Mouse (Mus musculus) adrenal gland, postnatal 14 days (tissue): ENCODE data around the gene Mrpl34. TPM values are rescaled to one million over a fixed set of nuclear protein-coding genes. Genes with fewer than 3 reads are reported as not detected.

Source experiments
- DNase-seq: peaks from one replicate; pipeline ENCODE4 v3.0.0; 2021; ENCODE audit warnings: mixed read lengths
- total RNA-seq: library from RNA; stranded (reverse); gene quantifications from 2 replicates; pipeline ENCODE4 v1.2.3, GENCODE M21; 2021

The Mrpl34 gene
- total RNA-seq, 1 experiment from 2014 or later, result 164 TPM

DNA sequence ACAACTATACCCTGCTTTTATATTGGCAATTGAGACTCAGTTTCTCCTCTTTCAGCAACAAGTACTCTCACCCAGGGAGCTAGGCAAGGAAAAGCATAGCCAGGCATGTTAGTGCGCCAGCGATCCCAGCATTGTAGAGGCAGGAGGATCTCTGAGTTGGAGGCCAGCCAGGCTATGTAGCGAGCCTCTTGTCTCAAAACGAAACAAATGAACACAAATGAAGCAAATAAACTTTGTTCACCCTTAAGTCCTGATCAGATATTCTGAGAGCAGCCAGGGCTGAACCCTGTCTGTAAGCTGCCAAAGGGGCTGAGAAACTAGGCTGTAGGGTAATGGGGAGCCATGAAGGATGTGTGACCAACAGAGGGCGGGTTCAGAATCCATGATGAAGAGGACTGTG lies 31.1 kb downstream of the Mrpl34 start:
- no peak for DNase-seq

DNA sequence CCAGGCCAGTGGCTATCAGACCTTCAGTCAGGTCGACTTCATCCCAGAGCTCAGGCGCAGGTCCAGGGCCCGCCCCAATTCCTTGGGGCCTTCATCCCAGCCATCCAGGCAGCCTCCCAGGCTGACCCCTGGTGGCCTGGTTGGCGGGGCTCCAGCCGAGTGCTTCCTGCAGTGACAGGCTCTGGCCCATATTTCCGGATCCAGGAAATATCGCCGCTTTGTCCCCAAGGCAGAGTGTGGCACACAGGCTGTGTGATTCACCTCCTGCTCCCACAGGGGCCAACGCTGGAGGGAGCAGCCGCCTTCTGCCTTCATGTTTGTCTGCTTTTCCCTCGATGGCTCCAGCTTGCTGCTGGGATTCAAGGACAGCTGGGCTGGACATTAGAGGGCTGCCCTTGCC lies 31.7 kb downstream of the Mrpl34 start:
- DNase-seq, result peak; percentile 99

DNA sequence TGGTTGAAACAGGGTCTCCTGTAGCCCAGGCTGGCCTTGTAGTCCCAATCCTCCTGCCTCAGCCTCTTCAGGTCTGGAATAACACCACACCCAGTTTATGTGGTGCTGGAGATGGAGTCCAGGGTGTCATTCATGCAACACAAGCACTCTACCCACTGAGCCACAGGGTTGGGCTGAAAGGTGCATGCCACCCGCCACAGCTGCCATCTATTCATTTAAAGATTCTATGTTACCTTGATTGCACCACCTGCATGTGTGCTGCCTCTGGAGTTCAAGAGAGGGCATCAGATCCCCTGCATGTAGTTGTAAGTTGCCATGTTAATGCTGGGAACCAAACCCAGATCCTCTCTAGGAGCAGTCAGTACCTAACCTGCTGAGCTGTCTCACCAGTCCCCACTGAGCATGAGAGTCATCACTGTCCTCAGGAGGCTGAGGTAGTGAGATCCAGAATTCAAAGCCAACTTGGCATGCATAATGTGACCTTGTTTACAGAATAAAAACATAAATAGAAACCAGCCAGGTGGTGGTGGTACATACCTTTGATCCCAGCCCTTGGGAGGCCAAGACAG lies 32.4 kb downstream of the Mrpl34 start:
- DNase-seq, result no peak

DNA sequence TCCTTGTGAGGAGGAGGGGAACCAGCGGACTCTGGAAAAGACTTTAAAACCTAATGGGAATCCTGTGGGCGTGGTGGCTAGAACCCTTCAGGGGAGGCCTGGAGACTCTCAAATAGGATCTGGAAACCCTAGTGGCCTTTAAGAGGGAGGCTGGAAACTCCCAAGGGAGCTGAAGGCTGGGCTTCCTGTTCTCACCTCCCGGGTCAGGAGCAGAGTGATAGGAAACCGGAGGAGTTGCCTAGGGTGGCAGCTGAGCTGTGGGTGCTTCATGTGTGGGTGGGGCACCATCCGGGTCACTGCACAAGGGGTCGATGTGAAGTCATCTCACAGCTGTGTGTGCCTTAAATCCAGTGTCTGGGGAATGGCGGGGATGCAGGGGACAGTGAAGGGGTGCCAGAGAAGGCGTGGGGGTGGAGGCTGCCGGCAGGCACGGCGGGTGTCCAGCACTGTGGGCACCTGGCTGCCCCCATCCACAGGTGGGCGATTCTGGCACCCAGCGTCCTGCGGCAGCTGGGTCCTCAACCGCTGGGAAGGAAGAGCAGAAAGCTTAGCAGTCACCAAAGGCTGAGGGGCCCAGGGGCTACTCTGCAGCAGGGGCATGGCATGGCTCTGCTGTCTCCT lies 33.2 kb downstream of the Mrpl34 start:
- peak; percentile 68 for DNase-seq

DNA sequence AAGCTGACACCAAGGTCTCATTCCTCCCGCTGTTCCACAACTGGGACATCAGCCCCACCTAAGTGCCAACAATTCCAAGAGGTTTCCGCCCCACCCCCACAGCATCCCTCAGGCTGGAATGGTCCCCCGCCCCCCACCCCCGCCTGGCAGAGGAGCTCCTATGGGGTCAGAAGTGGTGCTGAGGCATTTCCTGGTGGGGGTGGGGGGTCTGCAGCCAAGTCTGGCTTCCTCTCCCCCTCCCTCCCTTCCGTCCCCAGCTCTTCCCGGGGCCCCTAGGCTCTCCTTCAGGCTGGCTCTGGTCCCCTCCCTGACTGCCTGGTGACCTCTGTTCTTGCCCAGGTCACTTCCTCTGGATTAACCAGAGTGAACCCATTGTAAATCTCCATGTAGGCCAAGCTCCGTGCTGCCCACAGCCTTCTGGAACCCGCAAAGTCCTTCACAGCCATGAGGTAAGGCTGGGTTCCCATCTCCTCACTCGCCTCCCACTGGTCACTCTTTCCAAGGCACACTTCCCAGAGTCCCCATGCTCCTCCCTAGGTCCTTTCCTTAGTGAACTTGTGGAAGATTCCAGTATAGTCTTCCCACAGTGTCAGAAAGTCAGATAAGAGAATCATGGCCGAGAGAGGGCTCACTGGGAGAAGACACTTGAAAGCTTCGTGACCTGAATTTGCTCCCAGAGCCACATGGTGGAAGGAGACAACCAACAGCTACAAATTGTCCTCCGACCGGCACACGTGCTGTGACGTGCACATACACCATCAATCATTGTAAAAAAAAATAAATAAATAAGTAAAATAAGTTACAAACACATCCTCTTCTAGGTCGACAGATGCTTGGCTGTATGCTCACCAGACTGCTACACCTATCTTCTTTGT lies 34.3 kb downstream of the Mrpl34 start:
- DNase-seq, result peak; percentile 65

DNA sequence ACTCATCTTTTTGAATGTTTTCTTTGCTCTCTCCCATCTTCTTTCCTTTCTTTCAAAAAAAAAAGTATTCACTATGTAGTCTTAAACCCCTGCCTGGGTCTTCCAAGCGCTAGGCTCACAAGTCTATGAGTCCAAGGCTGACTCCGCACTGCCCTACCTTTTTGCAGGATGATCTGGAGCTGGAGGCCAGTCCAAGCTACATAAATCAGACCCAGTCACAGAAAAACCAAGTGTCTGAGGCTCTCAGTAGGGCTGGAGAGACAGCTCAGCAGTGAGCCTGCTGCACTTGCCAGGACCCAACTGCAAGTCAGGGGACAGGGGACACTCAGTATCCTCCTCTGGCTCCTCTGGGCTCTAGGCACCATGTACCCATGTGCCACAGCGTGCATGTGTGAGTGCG lies 39.6 kb downstream of the Mrpl34 start:
- no peak for DNase-seq

DNA sequence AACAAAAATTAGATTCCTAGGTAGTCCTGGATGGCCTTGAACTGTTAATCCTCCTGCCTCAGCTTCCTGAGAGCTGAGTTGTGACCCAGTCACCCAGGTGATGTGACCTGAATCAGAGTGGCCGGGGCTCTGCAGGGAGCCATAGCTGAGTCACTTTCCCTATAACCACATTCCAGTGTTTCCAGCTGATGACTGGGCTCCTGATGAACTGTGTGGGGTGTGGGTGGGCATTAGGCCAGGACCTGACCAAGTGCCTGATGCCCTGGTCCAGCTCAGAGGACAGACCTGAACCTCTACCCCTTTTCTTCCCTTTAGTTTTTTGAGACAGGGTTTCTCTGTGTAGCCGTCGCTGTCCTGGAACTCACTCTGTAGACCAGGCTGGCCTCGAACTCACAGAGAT lies 40.6 kb downstream of the Mrpl34 start:
- no peak for DNase-seq

DNA sequence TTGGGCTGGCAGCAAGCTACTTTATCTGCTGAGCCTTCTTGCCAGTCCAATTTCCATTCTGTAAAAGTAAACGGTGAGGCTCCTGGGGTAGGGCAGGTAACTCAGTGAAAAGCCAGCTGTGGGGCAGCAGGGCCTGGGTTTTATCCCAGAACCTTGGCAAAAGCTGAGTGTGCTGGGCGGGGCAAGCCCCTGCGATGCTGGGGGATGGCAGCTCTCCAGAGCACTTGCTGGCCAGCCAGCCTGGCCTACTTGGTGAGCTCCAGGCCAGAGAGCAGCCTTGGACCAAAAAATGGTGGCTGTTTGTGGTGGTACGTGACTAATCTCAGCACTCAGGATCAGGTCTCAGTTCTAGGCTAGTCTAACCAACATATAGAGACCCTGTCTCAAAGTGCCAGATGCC lies 41.2 kb downstream of the Mrpl34 start:
- DNase-seq, result no peak

DNA sequence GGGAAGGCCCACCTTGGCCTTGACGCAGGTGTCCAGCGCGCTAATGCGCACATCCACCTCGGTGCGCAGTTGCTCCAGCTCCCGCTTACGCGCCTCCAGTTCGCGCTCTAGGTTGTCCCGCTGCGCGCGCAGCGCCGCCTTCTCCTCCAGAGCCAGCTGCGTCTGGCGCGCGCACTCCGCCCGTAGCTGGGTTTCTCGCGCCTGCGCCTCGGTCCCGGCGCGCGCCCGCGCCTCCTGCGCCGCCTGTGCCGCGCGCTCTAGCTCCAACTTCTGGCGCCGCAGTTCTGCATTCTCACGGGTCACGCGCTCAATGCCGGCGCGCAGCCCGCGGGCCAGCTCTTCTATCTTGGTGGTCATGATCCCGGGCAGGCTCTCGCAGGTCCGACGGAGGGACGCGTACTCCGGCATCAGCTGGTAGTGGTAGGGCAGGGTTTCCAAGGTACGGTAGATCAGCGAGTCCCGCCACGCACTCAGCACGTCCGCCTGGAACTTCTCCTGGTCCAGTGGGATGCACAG lies 42.9 kb downstream of the Mrpl34 start:
- DNase-seq, result peak; percentile 90

DNA sequence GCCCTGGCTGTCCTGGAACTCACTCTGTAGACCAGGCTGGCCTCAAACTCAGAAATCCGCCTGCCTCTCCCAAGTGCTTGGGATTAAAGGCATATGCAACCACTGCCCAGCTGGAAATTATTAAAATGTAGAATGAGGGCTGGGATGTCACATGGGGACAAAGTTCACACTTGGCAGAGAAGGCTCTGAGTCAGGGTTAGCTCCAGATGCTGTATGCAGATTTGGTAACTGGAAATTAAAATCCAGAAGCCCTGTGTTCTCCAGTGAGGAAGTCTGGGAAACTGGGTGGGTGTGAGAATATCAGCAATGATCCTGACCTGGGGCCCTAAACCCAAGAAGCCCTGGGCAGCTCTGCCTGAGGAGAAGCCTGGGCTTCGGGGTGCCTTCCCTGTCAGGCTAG lies 44.6 kb downstream of the Mrpl34 start:
- DNase-seq, result no peak

DNA sequence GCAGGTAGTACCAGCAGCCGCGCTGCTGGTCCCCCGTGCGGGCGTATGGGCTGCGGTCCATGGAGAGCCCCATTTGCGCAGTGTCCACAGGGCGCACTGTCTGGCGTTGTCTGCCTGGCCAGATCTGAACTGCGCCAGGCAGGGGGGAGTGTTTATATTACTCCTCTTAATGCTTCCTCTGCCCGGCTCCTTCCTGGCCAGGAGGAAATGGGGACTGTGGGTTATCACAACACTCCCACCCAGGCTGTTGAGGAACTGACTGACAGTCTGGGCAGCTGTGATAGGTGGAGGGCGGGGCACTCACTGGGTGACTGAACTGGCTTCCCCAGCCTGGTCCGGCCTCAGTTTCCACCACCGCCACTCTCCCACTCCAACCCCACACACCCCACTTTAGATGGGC lies 46.9 kb downstream of the Mrpl34 start, which contains the start of gene Plvap:
Gene Plvap (minus strand): TSS at position 109 of the 400 bp plus-strand sequence.
- DNase-seq, result peak; percentile 38

DNA sequence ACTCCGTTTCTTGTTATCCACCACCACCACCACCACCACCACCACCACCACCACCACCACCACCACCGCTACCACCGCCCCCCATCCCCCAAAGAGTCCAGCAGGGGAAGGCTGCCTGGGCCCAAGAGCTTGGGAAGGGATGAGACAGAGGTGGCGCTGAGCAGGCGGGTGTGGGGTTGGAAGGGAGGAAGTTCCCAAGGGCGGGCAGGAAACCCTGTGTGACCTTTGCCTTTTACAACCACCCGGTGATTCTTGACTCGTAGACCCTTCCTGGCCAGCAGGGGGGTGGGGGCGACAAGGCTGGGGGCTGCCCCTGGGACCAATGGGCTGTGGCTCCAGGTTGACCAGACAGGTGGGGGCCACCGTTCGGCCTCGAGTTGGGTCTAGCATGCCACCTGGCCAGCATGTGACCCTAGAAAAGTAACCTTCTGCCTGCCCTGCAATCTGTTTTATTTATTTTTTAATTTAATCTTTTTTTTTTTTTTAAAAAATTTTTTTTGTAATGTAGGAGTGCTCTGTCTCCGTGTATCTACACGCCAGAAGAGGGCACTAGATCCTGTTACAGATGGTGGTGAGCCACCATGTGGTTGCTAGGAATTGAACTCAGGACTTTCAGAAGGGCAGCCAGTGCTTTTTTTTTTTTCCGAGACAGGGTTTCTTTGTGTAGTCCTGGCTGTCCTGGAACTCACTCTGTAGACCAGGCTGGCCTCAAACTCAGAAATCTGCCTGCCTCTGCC lies 48.4 kb downstream of the Mrpl34 start:
- DNase-seq, result peak; percentile 58

DNA sequence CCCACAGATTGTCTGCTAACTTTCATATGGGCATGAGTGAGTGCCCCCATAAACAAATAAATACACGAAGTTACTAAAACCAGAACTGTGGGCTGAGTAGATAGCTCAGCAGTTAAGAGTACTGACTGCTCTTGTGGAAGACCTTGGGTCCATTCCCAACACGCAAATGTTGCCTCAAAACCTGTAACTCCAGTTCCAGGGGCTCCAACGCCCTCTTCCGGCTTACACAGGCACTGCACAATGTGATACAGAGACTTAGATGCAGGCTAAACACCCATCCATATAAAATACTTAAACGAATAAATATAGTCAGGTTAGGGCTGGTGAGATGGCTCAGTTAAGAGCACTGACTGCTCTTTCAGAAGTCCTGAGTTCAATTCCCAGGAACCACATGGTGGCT lies 50.3 kb downstream of the Mrpl34 start:
- no peak for DNase-seq

Other genes starting within 250 kb of the Mrpl34 start
- gene Myo9b, start 192.2 kb upstream of the Mrpl34 start, total RNA-seq, result 30.6 and 41.0 TPM in 2 replicates
- gene Haus8, start 192.0 kb upstream of the Mrpl34 start, total RNA-seq, result 13.6 and 16.5 TPM in 2 replicates
- gene Use1, start 98.1 kb upstream of the Mrpl34 start, total RNA-seq, result 165 and 179 TPM in 2 replicates
- gene Ocel1, start 93.7 kb upstream of the Mrpl34 start, total RNA-seq, result 17.4 and 17.9 TPM in 2 replicates
- 61.1 and 65.7 TPM in 2 replicates for gene Nr2f6, start 83.0 kb upstream of the Mrpl34 start, total RNA-seq
- gene Ushbp1, start 69.2 kb upstream of the Mrpl34 start, total RNA-seq, result 30.9 and 37.6 TPM in 2 replicates
- gene Babam1, start 68.1 kb upstream of the Mrpl34 start, total RNA-seq, result 85.5 and 88.4 TPM in 2 replicates
- gene Ankle1, start 58.9 kb upstream of the Mrpl34 start, total RNA-seq, result 5.8 and 6.9 TPM in 2 replicates
- gene Abhd8, start 1.3 kb upstream of the Mrpl34 start, total RNA-seq, result 43.3 and 44.7 TPM in 2 replicates
- 54.4 and 57.8 TPM in 2 replicates for gene Dda1, start 4.2 kb downstream of the Mrpl34 start, total RNA-seq
- gene Ano8, start 21.0 kb downstream of the Mrpl34 start, total RNA-seq, result 14.8 and 17.2 TPM in 2 replicates
- gene Gtpbp3, start 23.1 kb downstream of the Mrpl34 start, total RNA-seq, result 20.0 and 21.5 TPM in 2 replicates
- gene Plvap, start 46.8 kb downstream of the Mrpl34 start, total RNA-seq, result 116 and 123 TPM in 2 replicates
- not detected in 2 replicates for gene Ccdc194, start 60.8 kb downstream of the Mrpl34 start, total RNA-seq
- 45.6 and 47.9 TPM in 2 replicates for gene Bst2, start 72.5 kb downstream of the Mrpl34 start, total RNA-seq
- gene Mvb12a, start 78.0 kb downstream of the Mrpl34 start, total RNA-seq, result 63.2 and 66.3 TPM in 2 replicates
- 1.8 and 4.2 TPM in 2 replicates for gene Tmem221, start 93.9 kb downstream of the Mrpl34 start, total RNA-seq
- gene Nxnl1, start 101.6 kb downstream of the Mrpl34 start, total RNA-seq, result 0.53 and 1.0 TPM in 2 replicates
- gene Slc27a1, start 103.9 kb downstream of the Mrpl34 start, total RNA-seq, result 91.6 and 93.6 TPM in 2 replicates
- 212 and 250 TPM in 2 replicates for gene Pgls, start 127.2 kb downstream of the Mrpl34 start, total RNA-seq
- 2.6 and 6.2 TPM in 2 replicates for gene Fam129c, start 132.7 kb downstream of the Mrpl34 start, total RNA-seq
- gene Colgalt1, start 146.0 kb downstream of the Mrpl34 start, total RNA-seq, result 60.0 and 62.0 TPM in 2 replicates
- gene Unc13a, start 206.8 kb downstream of the Mrpl34 start, total RNA-seq, result 7.2 and 7.7 TPM in 2 replicates
- 17.4 and 21.4 TPM in 2 replicates for gene Jak3, start 211.3 kb downstream of the Mrpl34 start, total RNA-seq
- gene Insl3, start 224.3 kb downstream of the Mrpl34 start, total RNA-seq, result 8.0 and 9.8 TPM in 2 replicates
- 5.4 and 7.4 TPM in 2 replicates for gene B3gnt3, start 236.8 kb downstream of the Mrpl34 start, total RNA-seq